Mouse (Mus musculus) CD8-positive naive resting alpha-beta T cell, adult 57 days (primary cell): Measurements from ENCODE around the gene Tas2r114. TPM values are rescaled to one million over a fixed set of nuclear protein-coding genes. Genes with fewer than 3 reads are reported as not detected.

Source experiments
- total RNA-seq: library from RNA; stranded (reverse); gene quantifications from one replicate; pipeline ENCODE4 v1.2.4, GENCODE M21; 2023

Tas2r114 gene
- total RNA-seq = not detected

GRCm38 (mm10) chr6:131689963-131690362, at the start of gene Tas2r114:
Gene Tas2r114 (minus strand): TSS chr6:131690063.

GRCm38 (mm10) chr6:131687395-131687794, 2.5 kb downstream of the Tas2r114 start, which contains the start of gene Tas2r105:
Gene Tas2r105 (minus strand): TSS chr6:131687495.

GRCm38 (mm10) chr6:131685644-131686043, 4.2 kb downstream of the Tas2r114 start, which contains the start of gene Tas2r104:
Gene Tas2r104 (minus strand): TSS chr6:131685744.

GRCm38 (mm10) chr6:131678786-131679185, 11.1 kb downstream of the Tas2r114 start, which contains the start of gene Tas2r106:
Gene Tas2r106 (minus strand): TSS chr6:131678886.

GRCm38 (mm10) chr6:131660049-131660448, 29.8 kb downstream of the Tas2r114 start, which contains the start of gene Tas2r107:
Gene Tas2r107 (minus strand): TSS chr6:131660149.

Other genes with a start within 250 kb of the Tas2r114 start
- gene 5430401F13Rik, start 203.7 kb downstream of the Tas2r114 start, total RNA-seq = not detected
- gene Gm6619, start 203.7 kb downstream of the Tas2r114 start, total RNA-seq = not detected
- not detected for gene Tas2r130, start 59.2 kb downstream of the Tas2r114 start, total RNA-seq
- not detected for gene Tas2r107, start 29.9 kb downstream of the Tas2r114 start, total RNA-seq
- not detected for gene Tas2r106, start 11.2 kb downstream of the Tas2r114 start, total RNA-seq
- not detected for gene Tas2r104, start 4.3 kb downstream of the Tas2r114 start, total RNA-seq
- not detected for gene Tas2r105, start 2.6 kb downstream of the Tas2r114 start, total RNA-seq